8 mouse cellular contexts compared by ENCODE assay signal in genomic region chr14:27560434-27560833, GRCm38 (mm10). TPM values are rescaled to one million over a fixed set of nuclear protein-coding genes. Genes with fewer than 3 reads are reported as not detected.
DNase-seq lines count a peak whose midpoint lies in the region.

No protein-coding gene starts in this region.

- DNase-seq in heart, adult 18-20 months: peak; percentile 39 to 57
- no peak for DNase-seq in heart, adult 11 months
- DNase-seq in MEL-GATA-1-ER (ENCODE audit: extremely low read depth, low read depth): peak; percentile 82
- DNase-seq in cerebellum, adult 18-20 months: peak; percentile 71 to 72
- peak; percentile 4 to 7 for DNase-seq in gastrocnemius, adult 8-10 months (ENCODE audit: low spot score in 2 of 2)
- DNase-seq in layer of hippocampus, adult 9-11 months: peak; percentile 51
- peak; percentile 78 for DNase-seq in mesoderm, embryonic 11.5 days (ENCODE audit: low read depth, low spot score)
- peak; percentile 50 to 51 for DNase-seq in spleen, postnatal 36 days (ENCODE audit: low spot score in 2 of 2)

RNA-seq across cellular contexts. Expression of gene Ccdc66, which starts 52.2 kb away (rescaled TPM):
- total RNA-seq in heart, adult 18-20 months (2021): 1 to 10 TPM; 8.3 to 9.6 TPM
- 1 to 10 TPM; 7.4 to 9.4 (median 8.2) TPM for total RNA-seq in gastrocnemius, adult 8-10 months (2022)
